Mouse (Mus musculus): ENCODE data around the gene Arrb1. TPM values are rescaled to one million over a fixed set of nuclear protein-coding genes. Genes with fewer than 3 reads are reported as not detected.

Gene Arrb1
- polyA plus RNA-seq, 1 experiment from 2014 or later = 73.5 TPM

DNA sequence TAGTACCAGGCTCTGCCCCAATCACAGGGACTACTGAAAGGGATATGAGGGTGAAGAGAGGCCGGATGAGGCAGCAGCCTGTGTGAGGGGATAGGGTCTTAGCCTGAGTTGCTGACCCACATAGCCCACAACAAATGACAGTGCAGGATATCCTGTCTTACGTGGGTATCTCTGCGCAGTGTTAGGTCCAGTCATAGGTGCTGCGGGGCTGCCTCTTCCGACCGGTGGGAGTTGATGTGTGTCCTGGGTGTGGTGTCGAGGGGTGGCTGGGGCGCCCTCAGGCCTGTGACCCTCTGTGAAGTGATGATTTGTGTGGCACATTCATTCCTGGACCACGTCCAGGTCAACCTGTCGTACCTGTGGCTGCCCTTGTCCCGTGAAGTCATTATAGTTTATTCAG lies 71.0 kb downstream of the Arrb1 start:
- Histone ChIP-seq H3K36me3 (ENCODE audit: inconsistent target) (peaks cover 51% of the 10 kb centered on the region), H3K4me3 (ENCODE audit: inconsistent target) (no peak overlapping the region)
- 86% methylated on average over 11 of the region's 11 CpGs for WGBS (ENCODE audit: missing documents)

DNA sequence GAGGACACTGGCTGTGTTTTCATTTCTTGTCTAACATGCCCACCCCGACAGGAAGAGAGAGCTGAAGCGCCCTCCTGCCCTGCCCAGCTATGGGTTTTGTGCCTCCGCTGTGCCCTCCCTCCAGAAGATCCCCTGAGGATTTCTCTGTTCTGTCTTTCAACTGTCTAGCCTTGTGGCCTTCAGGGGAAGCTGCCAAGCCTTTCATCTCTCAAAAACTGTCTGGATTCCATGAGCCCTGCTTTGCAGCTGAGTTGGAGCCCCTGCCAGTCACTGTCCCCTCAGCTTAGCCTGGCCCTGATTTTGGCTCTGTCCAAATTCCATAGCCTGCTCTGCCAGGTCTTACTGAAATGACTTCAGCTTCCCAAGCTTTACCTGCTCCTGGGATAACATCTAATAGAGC lies 71.5 kb downstream of the Arrb1 start:
- peaks cover 46% of the 10 kb centered on the region for H3K36me3 ChIP-seq (ENCODE audit: inconsistent target)
- WGBS (ENCODE audit: missing documents) = 87% methylated on average over 3 of the region's 3 CpGs

More for the DNA sequence above, 71.0 kb downstream of the Arrb1 start:
- Histone ChIP-seq H3K27ac (no peak overlapping the region), H3K79me2 (ENCODE audit: inconsistent target) (no peaks in the 10 kb centered on the region)

GRCm38 (mm10) chr7:99607632-99608031 lies 72.4 kb downstream of the Arrb1 start:
- H3K36me3 ChIP-seq (ENCODE audit: inconsistent target) = peaks cover 38% of the 10 kb centered on the region
- H3K4me3 ChIP-seq (ENCODE audit: inconsistent target) = no peak overlapping the region
- WGBS (ENCODE audit: missing documents) = 18% methylated on average over 2 of the region's 2 CpGs
- H3K79me2 ChIP-seq (ENCODE audit: inconsistent target) = no peaks in the 10 kb centered on the region
- H3K27ac ChIP-seq = no peak overlapping the region

More for the DNA sequence above, 71.5 kb downstream of the Arrb1 start:
- H3K79me2 ChIP-seq (ENCODE audit: inconsistent target) = no peaks in the 10 kb centered on the region
- no peak overlapping the region for H3K27ac ChIP-seq
- H3K4me3 ChIP-seq (ENCODE audit: inconsistent target) = no peak overlapping the region

DNA sequence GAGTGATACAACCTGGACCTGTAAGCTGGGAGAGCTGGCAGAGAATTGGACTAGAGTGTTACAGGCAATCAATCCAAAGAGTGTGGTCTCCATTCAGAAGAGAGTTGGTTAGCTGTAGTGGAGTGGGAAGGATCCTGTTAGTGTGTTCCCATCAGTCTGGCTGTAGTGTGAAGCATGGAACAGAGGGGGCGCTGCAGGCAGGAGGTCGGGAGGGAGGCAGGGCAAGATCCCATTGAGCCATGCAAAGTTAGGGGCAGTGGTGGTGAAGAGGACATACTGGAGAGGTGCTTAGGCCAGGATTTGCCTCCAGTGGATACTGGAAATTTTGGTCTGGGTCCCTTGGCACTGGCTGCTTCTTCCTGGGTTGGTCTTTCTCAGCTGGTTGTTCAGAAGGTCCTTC lies 83.0 kb downstream of the Arrb1 start:
- Histone ChIP-seq H3K27ac (no peak overlapping the region), H3K36me3 (ENCODE audit: inconsistent target) (no peaks in the 10 kb centered on the region), H3K4me3 (ENCODE audit: inconsistent target) (no peak overlapping the region), H3K79me2 (ENCODE audit: inconsistent target) (no peaks in the 10 kb centered on the region)
- 86% methylated on average over 2 of the region's 2 CpGs for WGBS (ENCODE audit: missing documents)

DNA sequence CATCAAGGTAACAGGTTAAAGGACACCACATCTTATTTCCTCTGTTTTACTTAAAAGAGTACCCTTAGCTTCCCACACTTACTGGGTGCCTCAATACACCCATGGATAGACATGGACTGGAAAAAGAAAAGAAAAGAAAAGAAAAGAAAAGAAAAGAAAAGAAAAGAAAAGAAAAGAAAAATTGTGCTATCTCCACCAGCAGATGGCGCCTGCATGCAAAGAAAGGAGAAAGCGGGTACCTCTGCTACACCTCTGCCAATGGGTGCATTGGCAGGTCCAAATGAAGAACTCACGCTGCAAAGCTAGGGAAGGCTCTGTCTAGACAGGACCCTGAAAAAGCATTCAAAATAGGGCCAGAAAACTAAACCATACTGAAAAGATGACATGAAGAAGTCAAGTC lies 83.6 kb downstream of the Arrb1 start:
- no peak overlapping the region for H3K4me3 ChIP-seq (ENCODE audit: inconsistent target)
- no peak overlapping the region for H3K27ac ChIP-seq
- WGBS (ENCODE audit: missing documents) = 8% methylated on average over 3 of the region's 3 CpGs
- no peaks in the 10 kb centered on the region for H3K79me2 ChIP-seq (ENCODE audit: inconsistent target)
- no peaks in the 10 kb centered on the region for H3K36me3 ChIP-seq (ENCODE audit: inconsistent target)

GRCm38 (mm10) chr7:99625722-99626375 lies 90.6 kb downstream of the Arrb1 start:
- Histone ChIP-seq H3K36me3 (ENCODE audit: inconsistent target) (no peaks in the 10 kb centered on the region), H3K27ac (no peak overlapping the region), H3K4me3 (ENCODE audit: inconsistent target) (no peak overlapping the region), H3K79me2 (ENCODE audit: inconsistent target) (no peaks in the 10 kb centered on the region)
- under 1% methylated on average over 78 of the region's 81 CpGs for WGBS (ENCODE audit: missing documents)

DNA sequence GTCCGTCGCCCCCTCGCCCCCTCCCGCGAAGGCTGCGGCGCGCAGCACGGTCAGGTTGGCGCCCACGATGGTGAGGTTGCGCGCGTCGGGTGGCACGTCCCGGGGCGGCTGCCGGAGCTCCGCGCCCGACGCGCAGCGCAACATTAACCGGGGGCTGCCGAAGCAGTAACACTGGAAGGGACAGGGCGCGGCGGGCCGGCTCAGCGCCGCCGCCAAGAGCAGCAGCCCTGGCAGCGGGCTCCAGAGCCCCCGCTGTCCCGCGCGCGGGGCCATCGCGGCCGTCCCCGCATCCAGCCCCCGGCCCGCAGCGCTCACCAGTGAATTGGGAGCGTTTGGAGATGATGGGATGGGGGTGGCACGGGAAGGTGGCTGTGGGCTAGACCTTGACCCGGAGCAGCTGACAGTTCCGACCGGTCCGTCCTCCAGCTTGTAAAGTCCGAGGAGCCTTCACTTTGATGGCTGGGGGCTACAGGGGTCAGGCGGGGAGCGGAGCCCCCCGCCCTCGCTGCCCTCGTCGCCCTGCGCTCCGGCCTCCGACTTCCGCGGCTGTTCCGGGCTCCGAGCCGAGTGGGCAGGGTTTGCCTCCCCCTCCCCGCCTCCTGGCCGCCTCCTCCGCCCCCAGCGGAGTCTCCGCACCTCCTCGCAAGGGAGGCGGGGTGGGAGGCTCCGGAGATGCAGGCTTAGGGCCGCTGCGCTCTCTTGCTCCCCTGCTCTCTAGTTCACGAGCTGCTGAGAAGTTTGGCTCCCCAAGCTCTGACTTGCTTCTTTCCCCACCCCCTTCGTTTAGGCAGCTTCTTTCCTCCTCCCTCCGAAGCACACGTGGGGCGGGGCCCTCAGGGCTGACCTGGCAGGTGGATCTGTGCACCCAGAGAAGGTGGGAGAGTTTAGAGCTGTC lies 91.4 kb downstream of the Arrb1 start, which contains the start of gene Tpbgl:
Gene Tpbgl, minus strand, starts transcription at position 728 of the 895 bp plus-strand sequence.
- no peaks in the 10 kb centered on the region for H3K36me3 ChIP-seq (ENCODE audit: inconsistent target)
- WGBS (ENCODE audit: missing documents) = under 1% methylated on average over 65 of the region's 83 CpGs
- no peak within 1 kb of the TSS for H3K4me3 ChIP-seq (ENCODE audit: inconsistent target)
- H3K79me2 ChIP-seq (ENCODE audit: inconsistent target) = no peaks in the 10 kb centered on the region
- H3K27ac ChIP-seq = no peak within 1 kb of the TSS

GRCm38 (mm10) chr7:99627366-99627765 lies 92.1 kb downstream of the Arrb1 start:
- Histone ChIP-seq H3K27ac (no peak overlapping the region), H3K79me2 (ENCODE audit: inconsistent target) (no peaks in the 10 kb centered on the region), H3K4me3 (ENCODE audit: inconsistent target) (no peak overlapping the region), H3K36me3 (ENCODE audit: inconsistent target) (no peaks in the 10 kb centered on the region)
- 13% methylated on average over 7 of the region's 7 CpGs for WGBS (ENCODE audit: missing documents)

- H3K36me3 ChIP-seq (ENCODE audit: inconsistent target) = no peaks in the 10 kb centered on the region
- H3K4me3 ChIP-seq (ENCODE audit: inconsistent target) = no peak overlapping the region
- H3K79me2 ChIP-seq (ENCODE audit: inconsistent target) = no peaks in the 10 kb centered on the region
- no peak overlapping the region for H3K27ac ChIP-seq
- WGBS (ENCODE audit: missing documents) = 17% methylated on average over 6 of the region's 6 CpGs
Measured at GRCm38 (mm10) chr7:99632286-99632685, 97.0 kb downstream of the Arrb1 start.

DNA sequence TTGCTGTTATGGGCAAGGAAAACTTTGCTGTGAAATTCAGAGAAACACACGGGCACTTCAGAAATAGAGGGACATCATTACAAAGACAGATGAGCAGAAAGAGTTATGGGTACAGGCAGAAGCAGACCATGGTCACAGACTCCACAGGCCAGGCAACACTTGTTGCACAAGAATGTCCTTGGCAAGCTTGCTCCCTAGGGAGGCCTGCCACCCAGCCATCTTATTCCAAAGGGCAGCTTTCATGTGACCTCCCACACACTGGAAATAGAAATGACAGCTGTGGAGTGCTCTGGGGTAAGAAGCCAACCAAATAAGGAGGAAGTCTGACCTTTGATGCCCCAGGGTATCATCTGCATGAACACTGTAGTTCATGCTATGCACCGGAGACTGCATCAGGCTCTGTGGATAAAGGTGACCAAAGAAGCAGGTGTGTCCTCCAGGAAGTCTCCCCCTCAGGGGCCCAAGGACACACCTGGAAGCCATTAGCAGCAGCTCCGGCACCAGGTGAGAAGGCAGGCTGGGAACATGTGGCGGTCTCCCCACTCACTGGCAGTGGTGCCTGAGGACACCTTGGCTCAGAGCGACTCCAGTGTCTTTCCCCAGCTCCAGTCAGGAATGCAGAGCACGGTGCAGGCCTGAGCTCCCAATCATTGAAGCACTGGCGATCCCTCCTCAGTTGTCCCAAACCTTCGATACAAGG lies 98.8 kb downstream of the Arrb1 start:
- no peaks in the 10 kb centered on the region for H3K79me2 ChIP-seq (ENCODE audit: inconsistent target)
- H3K36me3 ChIP-seq (ENCODE audit: inconsistent target) = no peaks in the 10 kb centered on the region
- H3K4me3 ChIP-seq (ENCODE audit: inconsistent target) = no peak overlapping the region
- H3K27ac ChIP-seq = no peak overlapping the region
- 80% methylated on average over 8 of the region's 8 CpGs for WGBS (ENCODE audit: missing documents)

- no peaks in the 10 kb centered on the region for H3K79me2 ChIP-seq (ENCODE audit: inconsistent target)
- H3K36me3 ChIP-seq (ENCODE audit: inconsistent target) = no peaks in the 10 kb centered on the region
- H3K27ac ChIP-seq = no peak overlapping the region
- no peak overlapping the region for H3K4me3 ChIP-seq (ENCODE audit: inconsistent target)
- WGBS (ENCODE audit: missing documents) = 55% methylated on average over 4 of the region's 4 CpGs
Measured at GRCm38 (mm10) chr7:99641245-99641644, 106.0 kb downstream of the Arrb1 start.

GRCm38 (mm10) chr7:99642078-99642477 lies 106.8 kb downstream of the Arrb1 start:
- H3K4me3 ChIP-seq (ENCODE audit: inconsistent target) = no peak overlapping the region
- 88% methylated on average over 3 of the region's 3 CpGs for WGBS (ENCODE audit: missing documents)
- H3K79me2 ChIP-seq (ENCODE audit: inconsistent target) = no peaks in the 10 kb centered on the region
- no peak overlapping the region for H3K27ac ChIP-seq
- no peaks in the 10 kb centered on the region for H3K36me3 ChIP-seq (ENCODE audit: inconsistent target)

DNA sequence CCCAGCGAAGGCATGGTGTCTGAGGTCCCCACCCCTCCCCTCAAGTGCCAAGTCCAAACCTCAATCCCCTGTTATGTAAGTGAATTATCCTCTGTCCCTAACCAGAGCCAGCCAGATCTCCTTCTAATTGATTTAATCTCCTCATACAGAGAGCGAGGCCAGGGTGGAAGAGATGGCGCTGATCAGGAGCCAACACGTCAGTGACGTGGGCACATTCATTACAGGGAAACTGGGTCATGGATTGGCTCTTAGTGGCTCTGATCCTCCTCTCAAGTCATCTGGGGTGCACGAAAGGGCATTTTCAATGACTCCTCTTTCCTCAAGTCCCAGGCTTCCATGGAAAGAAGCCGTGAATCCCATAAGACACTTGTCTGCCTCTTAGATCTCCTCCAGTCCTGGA lies 109.4 kb downstream of the Arrb1 start:
- no peaks in the 10 kb centered on the region for H3K36me3 ChIP-seq (ENCODE audit: inconsistent target)
- 82% methylated on average over 7 of the region's 7 CpGs for WGBS (ENCODE audit: missing documents)
- H3K79me2 ChIP-seq (ENCODE audit: inconsistent target) = no peaks in the 10 kb centered on the region
- H3K27ac ChIP-seq = no peak overlapping the region
- H3K4me3 ChIP-seq (ENCODE audit: inconsistent target) = no peak overlapping the region

- 3% methylated on average over 5 of the region's 6 CpGs for WGBS (ENCODE audit: missing documents)
- H3K4me3 ChIP-seq (ENCODE audit: inconsistent target) = no peak overlapping the region
- no peaks in the 10 kb centered on the region for H3K79me2 ChIP-seq (ENCODE audit: inconsistent target)
- H3K27ac ChIP-seq = no peak overlapping the region
- H3K36me3 ChIP-seq (ENCODE audit: inconsistent target) = no peaks in the 10 kb centered on the region
Measured at GRCm38 (mm10) chr7:99648623-99649022, 113.4 kb downstream of the Arrb1 start.

DNA sequence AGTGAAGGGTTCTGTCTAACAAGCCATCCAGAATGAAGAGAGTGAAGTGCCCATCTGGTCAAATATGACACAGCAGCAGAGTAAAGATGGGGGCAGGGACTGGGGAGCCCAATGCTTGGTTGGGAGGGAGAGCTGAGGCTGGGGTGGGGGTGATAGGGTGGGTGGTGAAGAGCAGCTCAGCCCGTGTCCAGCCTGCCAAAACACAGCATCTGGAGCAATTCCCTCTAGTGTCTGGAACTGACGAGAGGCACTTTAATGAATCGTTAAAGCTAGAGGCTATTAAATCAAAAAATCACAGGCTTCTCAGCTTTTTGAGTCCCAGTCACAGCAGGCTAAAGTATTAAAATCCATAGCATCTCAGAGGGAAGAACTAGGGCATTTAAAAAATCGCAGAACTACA lies 114.3 kb downstream of the Arrb1 start:
- H3K27ac ChIP-seq = no peak overlapping the region
- H3K36me3 ChIP-seq (ENCODE audit: inconsistent target) = no peaks in the 10 kb centered on the region
- WGBS (ENCODE audit: missing documents) = 75% methylated on average over 4 of the region's 4 CpGs
- no peaks in the 10 kb centered on the region for H3K79me2 ChIP-seq (ENCODE audit: inconsistent target)
- no peak overlapping the region for H3K4me3 ChIP-seq (ENCODE audit: inconsistent target)

Data from macrophage (primary cell).